Mouse (Mus musculus): Measurements from ENCODE around the gene Agap1.

Agap1 gene

DNA sequence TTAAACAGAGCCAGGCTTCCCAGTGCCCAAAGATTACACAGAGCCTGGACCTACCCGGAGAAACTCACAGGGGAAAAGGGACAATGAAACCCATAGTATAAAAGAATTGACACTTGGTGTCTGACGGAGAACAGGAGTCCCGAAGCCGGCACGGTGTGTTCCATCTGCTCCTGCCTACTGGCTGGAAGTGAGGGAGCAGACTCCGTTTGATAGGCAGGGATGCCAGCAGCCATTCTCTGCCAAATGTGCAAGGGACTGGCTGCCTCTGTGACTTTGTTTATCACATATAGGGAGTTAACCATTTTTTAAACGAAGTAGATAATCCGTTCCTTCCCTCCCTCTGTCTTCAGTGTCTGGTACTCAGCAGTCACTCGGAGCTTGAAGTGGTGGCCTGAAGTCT lies 214.0 kb downstream of the Agap1 start:
- no peak for DNase-seq

DNA sequence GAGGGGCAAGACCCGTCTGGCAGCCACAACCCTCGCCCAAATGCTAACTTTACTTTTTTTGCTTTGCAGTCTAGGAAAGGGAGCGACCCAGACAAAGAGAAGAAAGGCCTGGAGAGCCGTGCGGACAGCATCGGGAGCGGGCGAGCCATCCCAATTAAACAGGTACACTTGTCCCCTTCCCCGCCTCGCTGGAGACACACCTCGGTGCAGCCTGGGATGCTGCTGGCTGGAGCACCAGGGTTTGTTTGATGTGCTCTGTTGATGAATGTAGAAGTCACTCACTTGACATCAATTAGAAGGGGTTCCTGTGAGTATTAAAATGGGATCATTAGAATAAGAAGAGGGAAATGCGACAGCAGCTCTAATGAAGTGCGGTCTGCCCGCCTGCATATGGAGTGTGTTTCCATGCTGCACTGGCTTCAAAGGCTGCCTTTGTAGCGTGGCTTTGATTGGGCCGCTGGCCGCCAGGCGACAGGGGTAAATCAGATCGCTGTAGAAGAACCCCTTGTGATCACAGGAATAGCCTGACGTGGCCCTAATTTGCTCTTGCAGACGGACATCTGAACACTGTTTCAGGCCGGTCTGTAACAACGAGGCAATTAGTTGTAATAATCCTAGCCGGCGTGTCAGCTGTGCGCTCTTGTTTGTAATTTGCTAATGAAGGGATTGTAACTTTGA lies 216.6 kb downstream of the Agap1 start:
- DNase-seq = no peak

DNA sequence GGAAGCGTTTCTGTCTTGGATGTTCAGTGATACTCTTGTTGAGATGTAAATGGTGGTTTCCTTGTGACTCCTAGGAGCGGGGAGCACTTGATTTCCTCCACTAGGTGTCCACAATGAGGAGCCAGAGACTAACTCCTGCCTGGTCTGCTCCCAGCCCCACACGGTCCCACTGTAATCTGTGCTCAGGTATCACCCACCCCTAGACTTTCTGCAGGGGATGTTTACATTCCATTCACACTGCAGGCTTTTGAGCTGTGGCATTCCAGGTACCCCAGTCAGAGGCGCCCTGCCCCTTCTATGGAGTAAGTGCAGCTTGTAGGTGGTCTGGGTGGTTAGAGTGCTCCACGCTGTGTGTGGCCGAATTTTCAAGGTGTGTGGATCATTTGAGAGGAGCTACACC lies 218.5 kb downstream of the Agap1 start:
- DNase-seq = no peak

DNA sequence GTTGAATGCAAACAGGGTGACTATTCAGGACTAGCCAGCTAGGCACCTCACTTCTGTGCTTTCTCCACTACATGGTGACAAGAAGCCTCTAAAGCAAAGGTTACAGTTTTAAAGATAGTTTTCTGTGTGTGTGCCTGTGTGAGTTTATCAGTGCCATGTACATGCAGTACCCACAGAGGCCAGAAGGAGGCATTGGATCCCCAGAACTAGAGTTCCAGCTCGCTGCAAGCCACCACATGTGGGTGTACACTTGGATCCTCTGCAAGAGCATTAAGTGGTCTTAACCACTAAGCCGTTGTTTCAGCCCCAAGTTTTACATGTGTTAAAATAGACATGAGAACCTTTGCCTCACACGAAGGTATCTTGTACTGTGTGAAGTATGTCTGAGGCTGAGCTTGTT lies 219.1 kb downstream of the Agap1 start:
- DNase-seq = no peak

DNA sequence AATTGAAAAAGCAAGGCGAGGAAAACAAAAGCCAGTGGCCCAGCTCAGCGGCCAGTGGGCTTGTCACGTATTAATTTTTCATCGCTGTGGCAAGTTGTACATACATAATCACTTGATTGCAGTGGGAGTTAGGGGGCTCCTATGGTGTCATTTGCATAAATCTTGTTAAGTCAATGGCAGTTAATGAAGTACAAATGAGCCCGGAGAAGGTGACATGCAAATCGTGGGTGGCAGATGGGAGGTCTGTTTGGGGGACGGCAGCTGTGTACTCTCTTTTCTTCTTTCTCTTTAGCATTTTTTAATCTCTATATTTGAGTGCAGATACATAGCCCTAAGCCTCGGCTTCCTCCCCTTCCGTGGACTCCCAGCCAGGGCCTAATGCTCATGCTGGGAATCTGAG lies 220.1 kb downstream of the Agap1 start:
- DNase-seq = no peak

DNA sequence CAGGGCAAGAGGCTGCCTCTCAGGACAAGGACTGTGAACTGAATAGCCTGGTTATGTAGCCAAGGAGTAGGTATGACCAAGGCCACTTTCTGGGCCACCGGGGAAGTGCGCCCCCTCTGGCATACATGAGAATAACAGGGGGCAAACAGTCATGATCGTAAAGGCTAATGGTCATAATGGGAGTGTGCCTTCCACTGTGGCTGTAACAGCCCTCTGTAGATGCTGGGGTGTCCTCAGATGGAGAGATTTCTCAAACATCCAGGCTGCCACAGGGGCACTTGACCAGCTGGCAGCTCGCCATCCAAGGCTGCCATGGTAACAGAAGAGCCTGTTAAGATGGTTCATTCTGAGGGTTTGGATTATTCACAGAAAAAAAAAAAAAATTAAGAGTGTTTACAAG lies 221.8 kb downstream of the Agap1 start:
- DNase-seq = peak; percentile 15 to 17

DNA sequence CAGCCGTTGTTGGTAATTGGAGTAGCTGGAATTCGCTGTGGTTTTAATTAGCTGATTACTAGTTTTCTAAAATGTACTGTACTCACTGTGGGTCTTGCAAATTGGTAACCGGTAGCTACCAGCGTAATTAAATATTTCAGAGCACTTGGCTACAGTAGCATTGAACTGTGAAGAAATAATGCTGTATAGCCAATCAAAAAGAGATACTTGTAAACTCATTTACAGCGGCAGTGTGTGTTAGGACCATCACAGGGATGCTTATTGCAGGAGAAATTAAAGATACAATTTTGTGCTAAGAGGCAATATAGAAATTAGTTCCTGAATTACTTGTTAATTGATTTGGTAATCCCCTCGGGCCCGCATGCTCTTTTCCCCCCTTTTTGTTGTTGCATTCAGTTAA lies 226.1 kb downstream of the Agap1 start:
- DNase-seq = no peak

DNA sequence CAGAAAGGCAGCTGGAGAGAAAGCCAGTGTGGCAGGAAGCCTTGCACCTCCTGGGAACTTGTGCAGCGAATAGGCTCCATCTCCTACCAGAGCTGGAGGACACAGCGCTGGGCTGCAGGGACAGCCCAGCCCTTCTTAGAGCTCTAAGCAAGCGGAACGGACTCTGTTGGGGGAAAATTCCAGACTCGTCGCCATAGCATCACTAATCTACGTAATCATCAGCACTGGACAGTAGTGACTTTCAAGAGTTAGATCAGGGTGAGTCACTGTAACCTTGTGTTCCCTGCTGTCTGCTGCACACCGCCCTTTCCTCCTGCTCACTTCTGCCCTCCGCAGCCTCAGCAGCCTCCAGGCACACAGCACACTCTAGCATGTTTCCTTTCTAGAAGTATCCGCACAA lies 234.3 kb downstream of the Agap1 start:
- no peak for DNase-seq

DNA sequence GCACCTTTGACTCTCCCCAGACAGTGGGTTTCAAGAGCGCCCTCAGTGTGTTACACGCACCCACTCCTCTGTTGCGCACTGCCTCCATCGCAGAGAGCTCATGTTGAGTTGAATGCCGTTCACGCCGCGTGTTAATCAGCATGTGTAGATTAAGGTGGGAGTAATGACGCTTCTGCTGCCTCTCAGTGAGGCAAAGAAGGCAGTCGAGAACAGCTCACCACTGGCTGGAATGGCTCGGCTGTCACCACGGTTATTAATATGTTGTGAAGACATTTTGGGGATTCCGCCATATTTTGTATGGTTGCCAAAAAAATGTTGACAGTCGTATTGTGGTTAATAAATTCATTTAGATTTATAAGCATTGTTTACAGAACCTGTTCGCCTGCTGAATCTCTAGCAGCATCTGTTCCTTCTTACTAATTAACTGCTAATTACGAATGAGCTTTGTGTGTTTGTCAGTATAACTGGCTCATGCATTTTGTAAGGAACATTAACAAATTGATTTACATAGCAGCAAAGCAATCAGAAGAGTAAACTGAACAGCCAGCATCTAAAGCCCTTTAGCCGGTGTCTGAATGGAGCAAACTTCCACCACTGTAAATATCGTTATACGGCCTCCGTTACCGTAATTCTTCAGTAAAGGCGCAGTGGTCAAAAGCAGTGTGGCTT lies 235.1 kb downstream of the Agap1 start:
- no peak for DNase-seq

DNA sequence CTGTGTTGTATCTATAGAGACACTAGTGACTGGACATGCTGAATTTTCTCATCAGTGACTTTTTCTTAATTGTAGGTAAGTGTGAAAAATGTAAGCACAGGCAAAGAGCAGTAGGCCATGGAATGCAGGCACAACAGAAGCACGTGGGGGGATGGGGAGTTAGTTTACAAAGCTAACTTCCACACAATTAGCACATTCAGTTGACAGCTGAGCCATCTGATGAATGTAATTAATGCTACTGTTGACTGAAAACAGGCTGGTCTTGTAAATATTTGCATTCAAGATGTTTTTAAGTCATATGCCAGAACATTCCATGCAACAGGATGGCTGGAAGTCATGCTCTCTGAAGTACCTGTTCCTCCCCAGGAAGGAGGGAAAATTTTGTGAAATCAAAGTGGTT lies 236.5 kb downstream of the Agap1 start:
- no peak for DNase-seq

DNA sequence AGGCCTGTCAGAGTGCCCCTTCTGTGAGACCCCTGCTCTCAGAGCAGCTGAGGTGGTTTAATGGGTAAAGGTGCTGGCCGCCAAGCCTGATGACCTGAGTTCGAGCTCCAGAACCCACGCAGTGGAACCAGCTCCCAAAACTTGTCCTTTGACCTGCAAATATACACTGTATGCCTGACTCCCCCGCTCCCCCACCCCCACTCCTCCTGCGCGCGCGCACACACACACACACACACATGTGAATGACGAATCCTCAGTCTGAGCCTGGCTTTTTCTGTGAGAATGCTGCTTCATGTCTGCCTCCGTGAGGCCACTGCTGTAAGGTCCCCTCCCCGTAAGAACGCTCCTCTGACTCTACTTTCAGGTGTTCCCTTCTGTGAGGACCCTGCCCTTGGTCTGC lies 237.8 kb downstream of the Agap1 start:
- no peak for DNase-seq

DNA sequence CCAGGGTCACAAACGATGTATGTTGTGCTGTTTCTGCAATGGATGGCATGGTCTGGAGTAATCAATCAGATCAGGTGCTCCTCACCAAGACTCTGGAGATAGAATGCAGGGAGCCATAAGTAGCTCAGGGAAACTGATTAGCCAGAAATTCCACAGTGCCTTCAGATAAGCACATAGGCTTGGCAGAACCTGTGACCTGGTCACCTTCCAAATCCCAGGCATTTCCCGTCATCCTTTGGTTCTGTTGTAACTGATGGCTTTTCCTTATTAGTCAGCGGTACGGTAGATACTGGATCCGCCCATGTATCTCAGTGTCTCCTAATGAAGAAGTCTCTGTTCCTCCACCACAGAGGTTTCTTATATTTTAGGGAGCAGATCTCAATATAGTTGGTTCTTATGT lies 240.3 kb downstream of the Agap1 start:
- DNase-seq = peak in 1 of 2 experiments; percentile 10

DNA sequence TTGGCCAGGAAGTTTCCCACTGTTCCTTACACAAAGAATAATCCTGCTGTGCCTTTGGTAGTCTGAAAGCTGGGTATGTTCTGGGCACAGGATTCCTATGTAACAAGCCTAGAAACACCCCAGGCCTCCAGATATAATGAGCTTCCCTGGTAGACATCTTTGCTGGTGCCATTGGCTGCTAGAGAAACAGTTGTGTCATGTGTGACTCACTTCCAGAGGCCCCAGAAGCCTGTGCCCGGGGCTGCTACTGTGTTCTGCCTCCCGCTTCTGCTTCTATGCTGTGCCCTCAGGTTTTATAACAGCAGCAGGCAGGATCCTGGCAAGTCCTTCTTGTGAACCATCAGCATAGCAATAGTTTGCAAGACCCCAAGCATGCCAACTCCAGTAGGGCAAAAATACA lies 242.6 kb downstream of the Agap1 start:
- no peak for DNase-seq

DNA sequence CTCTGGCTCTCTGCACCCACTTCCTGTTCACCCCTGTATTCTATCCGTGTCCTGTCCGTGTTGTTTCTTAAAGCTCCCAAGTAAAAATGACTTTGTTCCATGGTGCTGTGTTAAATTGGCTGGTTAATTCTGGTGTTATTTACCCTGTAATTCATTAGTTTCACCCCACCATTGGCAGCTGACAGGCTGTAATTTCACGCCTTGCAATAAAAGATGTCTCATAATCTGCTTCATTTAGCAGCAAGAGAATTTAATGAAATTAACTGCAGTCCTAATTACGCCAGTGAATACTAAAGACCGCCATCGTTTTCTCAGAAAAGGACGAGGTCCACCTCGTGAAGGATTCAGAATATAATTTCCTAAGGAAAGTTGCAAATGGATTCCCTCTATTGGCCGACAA lies 245.6 kb downstream of the Agap1 start:
- no peak for DNase-seq

DNA sequence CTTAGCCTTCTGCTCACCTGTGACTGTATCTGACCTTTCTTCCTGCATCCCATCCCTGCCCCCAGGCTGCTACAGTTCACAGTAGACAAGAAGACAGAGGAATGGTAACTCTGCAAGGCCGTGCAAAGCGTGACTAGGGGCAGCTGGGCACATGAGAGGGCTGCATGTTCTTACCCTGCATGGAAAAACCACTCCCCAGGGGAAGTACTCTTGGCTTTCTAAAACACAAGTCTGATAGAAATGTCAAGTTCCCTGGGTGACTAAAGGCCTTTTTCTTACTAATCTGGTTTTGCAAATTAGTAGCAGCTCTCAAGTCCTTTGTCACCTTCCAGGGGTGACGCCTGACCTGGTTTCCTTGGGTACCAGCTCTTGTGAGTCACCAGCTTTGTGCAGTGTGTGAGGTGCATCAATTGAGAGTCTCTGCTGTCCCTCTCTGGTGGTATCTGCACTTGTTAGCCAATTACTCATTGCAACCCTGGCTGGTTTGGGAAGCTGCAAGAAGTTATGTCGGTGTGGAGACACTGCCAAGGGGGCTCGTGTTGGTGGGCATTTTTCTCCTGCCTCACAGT lies 246.6 kb downstream of the Agap1 start:
- no peak for DNase-seq

DNA sequence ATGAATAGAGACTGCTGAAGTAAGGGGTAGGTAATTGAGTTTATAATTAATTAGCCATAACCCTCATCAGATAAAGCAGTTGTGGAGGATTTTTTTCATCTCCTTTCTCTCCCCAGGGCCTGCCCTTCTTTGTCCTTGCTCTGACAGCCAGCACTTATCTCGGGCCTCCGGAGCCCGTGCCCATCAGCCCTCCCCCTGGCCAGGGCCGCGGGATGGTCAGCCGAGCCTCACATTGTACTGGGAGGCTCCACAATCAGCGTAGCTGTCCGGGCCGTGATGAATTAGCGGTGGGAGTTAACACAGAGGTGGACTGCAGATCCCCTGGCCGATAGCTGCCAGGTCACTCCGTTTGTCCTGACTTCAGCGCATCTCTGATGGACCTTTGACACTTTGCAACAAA lies 248.7 kb downstream of the Agap1 start:
- no peak for DNase-seq

DNA sequence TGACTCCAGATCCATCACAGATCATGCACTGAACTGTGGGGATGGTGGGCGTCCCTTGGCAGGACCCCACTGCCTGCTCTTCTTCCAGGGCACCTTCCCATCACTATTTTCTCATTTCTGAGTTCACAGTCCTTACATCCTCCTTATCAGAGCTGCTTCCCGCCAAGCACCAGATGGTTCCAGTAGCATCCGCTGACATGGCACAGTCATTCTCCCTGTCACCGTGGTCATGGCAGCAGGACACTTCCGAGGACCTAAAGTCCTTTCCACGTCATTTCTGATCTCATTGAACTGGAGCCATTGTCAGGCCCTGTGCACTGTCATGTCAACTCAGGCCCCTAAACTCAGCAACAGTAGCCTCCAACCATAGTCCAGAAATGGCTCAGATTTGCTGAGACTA lies 251.1 kb downstream of the Agap1 start:
- no peak for DNase-seq

DNA sequence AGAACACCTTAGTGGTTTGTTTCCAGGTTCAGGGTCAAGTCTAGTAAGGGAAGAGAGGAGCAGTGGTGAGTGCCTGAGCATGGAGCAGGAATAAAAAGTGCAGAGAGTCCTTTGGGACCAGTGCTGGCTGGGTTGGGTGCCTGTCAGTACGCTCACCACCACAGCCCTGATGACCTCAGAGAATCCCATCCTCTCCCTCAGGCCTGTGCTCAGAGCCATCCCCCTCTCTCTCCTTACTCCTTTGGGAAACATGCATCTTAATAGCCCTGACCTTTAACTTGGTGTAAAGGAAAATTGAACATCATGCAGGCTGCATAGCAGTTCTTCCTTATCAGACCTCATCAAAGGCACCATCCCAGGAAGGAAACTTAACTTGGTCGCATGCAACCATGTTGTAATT lies 252.3 kb downstream of the Agap1 start:
- DNase-seq = no peak

DNA sequence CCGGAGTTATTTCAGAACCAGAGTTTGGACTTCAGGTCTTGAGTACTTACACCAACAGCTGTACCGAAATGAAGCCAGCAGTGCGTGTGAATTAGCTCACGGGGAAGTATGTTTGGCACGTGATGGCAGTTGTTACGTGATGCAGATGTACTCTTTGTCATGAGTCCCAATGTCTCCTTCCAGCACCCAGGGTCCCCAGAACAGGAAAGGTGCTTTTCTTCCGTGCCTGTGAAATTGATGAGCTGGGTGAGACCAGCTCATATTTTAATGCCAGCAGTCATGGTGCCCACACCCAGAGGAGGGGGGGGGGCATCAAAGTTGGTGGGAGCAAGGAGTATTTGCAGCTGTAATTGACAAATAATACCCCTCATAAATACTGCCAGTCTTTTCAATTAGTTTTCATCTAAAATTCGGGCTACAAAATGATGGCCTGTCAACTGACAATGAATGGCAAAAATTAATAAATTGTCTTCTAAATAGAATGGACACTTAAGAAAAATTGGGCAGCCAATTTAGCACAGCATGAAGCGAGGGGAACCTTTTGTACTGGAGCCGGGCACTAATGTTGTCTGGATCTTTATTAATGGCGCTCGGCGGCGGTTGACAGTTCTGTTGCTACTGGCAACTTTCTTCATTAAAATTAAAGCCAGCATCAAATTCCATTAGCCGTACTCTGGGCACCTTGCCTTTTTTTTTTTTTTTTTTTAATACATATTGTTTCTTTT lies 253.3 kb downstream of the Agap1 start:
- no peak for DNase-seq

DNA sequence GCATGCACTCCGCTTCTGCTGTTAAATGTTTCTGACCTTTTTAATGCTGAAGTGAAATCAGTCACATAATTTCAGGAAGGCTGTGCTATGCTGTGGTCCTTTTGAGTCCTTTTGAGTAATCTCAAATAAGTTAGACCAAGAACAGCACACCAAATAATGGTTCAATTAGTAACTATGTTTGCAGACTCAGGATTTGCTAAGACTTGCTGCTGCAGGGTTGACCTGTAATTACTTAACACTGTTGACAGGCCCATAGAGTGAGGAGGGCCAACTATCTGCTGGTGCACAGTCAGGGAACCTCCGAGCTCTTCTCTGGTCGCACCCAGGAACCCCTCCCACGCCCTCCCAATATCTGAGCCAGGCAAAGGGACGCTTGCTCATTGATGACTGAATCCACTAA lies 255.2 kb downstream of the Agap1 start:
- DNase-seq = no peak

DNA sequence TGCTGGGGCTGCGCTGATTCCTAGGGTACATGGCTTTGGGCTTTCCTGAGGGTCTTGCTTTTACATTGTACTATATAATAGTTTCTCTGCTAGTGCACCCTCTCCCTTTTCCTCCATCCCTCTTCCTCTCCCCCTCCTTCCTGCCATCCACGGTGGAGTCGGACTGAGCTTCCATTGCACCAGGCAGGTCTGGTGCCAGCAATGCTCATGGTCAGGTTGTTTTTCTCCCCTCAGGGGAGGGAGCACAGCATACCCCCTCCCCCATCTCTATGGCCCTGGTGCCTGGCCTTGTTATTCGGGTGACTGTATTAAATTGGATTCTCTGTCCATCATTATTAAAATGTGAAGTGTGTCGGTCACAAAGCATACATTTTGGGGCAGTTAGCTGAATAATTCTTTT lies 259.1 kb downstream of the Agap1 start:
- DNase-seq = no peak

DNA sequence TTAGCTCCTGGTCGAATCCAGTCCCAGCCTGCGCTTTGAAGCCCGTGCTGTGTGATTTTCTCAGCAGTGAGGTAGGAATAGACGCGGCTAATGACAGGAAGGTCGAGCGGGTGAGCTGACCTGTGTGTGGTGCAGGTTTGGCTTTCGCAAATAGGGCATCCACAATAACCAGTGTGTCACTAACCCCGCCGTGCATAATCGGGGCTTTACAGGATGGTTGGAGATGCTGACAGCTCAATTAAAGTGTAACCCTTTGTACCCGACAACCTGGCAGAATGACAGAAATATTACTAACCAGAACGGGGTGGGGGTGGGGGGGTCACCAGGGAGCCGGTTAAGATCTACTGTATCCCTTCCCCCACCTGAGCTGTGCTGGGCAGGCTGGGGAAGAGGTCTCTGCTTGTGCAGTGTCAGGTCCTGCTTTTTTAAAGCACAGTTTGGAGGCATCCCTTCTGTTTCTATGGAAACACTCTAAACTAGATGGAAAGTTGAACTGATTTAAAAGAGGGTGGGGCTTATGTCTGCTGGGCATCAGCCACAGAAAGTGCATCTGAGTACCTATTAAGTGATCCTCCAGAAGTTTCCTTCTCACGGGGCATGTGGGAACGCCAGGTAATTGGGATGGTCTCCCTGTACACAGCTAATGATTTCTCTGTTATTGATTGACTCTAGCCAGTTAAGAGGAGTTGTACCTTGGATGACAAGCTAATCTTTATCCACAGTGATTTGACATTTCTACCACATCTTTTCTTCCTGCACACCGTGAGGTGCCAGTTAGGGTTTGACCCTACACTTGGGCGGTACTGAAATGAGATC lies 259.8 kb downstream of the Agap1 start:
- DNase-seq = no peak

DNA sequence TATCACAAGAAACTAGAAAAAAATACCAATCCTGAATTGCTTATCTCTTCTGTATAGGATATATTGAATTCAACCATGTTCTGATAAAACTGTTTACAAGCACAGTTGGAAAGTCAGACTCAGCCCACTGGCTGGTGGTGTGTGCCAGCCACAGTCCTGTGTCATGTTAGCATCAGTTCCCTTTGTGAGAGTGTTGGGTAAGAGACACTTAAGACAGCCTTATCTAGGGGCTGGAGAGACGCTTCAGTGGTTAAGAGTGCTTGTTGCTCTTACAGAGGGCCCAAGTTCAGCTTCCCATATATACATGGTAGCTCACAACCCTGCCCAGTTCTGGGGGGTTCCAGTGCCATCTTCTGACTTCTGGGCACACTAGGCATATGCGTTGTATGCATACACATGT lies 261.6 kb downstream of the Agap1 start:
- DNase-seq = peak in 1 of 2 experiments; percentile 33

Measured in lung, adult 18-20 months (tissue).